Mouse (Mus musculus): ENCODE data around the gene Pla1a.

Pla1a gene

DNA sequence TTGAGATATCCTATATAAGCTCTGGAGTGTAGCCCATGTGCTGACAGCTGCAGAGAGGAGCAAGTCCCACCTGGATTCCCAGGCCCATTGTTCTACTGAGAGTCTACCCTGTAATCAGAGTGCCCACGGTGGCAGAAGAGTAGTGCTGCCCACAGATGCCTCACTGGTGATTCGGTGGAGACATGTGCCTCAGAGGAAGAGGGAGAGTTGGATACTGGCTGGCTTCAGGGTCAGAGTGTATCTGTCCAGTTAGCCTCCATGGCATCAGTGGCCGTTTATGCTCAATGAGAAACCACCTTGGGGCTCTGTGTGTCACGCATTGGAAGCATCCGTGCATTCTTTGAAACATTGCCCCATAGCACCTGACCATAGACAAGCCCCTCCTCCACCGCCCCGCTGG, 69.3 kb downstream of the Pla1a start:
- DNase-seq: no peak

DNA sequence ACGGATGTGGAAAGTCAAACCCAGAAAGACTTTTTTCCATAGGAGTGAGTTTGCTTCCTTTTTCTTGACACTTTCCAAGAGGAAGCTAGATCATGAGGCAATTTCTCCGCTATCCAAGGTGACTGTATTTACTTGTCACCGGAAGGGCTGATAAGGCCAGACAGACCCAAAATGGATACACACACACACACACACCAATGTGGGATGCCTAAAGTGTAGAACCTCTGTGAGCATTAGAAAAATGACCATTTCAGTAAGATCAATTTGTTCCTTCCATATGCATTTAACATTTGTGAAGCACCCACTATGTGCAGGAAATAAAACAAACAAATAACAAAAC, 69.7 kb downstream of the Pla1a start:
- DNase-seq: no peak

DNA sequence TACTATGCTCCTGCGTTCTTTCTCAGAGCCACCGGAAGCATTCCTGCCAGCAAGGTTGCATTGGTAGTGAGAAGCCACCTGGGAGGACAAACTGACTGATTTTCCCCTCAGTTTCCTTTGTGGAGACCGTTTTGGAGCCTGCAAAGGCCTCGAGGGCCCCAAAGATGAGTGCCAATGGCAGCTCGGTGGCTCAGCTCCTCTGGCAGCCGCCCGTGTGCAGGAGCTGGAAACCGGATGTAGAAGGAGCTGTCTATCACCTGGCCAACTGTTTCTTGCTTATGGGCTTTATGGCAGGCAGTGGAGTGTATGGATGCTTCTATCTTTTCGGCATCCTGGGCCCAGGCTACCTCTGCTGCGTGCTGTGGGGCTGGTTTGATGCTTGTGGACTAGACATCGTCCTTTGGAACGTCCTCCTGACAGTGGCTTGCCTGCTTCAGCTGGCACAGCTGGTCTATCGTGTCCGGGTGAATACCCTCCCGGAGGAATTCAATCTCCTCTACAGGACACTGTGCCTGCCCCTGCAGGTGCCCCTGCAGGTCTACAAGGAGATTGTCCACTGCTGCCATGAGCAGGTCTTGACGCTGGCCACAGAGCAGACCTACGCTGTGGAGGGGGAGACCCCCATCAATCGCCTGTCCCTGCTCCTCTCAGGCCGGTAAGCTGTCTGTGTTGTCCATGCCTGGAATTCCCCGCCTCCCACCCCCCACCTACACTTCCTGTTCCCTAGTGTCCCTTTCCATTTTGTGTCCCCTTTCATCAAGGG, 70.3 kb downstream of the Pla1a start:
- DNase-seq: no peak

DNA sequence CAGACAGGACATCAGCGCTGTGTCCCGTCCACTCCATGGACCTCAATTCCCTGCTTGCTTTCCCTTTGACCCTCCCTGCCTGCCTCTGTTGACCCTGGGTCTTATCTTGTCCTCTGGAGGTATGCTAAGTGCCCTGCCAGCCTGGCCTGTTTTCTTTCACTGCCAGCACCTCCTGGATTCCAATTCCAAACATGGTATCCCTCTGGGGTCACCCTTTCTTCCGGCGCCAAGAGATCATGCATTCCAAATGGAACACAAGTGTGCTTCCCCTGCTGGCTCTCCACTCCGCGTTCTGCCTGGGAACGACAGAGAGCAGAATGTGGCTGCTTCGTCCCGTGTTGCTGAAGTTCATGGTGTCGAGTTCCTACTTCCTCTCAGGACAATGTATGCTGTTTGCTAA, 71.0 kb downstream of the Pla1a start, which contains the start of gene Popdc2:
Gene Popdc2, plus strand, starts transcription at position 277 of the 400 bp plus-strand sequence.
- no peak for DNase-seq

DNA sequence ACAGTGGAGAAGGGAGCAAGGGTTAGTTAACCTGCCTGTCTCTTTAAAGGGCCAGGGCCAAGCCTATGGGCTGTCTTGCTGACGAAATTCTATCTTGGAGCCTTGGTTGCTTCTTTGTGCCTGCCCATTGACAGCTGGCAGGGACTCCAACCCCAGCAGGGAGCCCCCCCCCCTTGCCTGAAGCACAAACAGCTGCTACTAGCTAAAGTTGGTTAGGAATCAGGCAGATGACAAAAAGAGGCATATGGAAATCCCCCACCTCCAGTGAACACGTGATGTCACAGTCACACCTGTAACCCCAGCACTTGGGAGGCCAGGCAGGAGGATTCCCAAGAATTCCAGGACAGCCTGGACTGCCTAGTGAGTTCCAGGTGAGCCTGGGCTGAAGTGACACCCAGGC, 72.6 kb downstream of the Pla1a start:
- no peak for DNase-seq

DNA sequence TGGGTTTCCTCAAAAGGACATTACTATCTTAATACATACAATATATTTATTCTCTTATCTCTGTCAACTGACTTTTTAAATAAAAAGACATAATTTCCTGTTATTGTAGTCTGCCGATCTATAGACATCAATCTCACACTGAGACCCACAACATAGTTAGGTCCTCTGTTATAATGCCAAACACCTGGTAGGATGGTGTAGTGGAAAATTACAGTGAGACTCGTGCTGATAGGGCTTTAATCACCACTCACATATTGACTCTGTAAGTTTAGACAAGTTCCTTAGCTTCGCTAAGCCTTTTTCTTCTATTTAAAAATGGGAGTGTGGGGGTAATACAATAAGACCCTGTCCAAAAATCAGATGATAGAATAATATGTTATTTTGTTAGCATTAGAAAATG, 73.1 kb downstream of the Pla1a start:
- DNase-seq: no peak

DNA sequence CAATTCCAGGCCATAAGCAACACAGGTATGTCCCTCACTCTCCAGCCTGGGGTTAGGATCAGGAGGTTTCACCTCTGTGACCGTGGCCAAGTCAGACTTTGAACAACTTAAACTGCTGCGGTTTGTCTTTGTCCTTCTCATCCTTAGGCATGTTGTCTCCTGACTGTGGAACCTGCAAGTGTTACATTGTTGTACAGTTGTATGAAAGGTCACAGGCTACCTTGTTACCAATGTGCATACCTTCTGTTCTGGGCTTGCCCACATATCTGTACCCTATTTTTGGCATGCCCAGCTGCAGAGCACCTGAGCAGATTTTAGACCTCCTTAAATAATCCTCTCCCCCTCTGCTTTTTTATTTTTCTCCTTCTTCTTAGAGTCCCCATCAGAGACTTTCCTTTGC, 73.7 kb downstream of the Pla1a start:
- no peak for DNase-seq

DNA sequence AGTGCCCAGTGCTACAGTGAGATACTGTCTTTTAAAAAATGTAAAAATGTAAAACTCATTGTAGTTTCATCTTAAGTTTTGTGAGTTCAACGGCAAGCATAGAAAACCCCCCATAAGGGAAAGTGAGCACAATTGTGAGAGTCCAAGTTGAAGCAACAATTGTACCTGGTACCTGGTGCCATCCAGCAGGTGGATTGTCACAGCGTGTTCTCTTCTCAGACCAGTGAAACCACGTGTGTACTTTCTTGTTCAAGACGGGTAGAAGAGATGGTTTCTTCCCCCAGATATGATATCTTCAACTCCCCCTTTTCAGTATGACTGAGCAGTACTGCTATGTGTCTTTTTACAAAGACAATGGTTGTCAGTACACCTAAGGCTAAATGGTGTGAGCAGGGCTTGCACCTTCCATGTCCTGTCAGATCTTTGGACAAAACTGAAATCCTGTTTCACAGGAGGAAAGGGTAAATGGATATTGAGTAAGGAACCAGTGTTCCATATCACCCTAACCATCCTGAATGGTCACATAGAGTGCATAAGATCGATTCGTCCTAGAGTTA, 74.6 kb downstream of the Pla1a start:
- DNase-seq: no peak

DNA sequence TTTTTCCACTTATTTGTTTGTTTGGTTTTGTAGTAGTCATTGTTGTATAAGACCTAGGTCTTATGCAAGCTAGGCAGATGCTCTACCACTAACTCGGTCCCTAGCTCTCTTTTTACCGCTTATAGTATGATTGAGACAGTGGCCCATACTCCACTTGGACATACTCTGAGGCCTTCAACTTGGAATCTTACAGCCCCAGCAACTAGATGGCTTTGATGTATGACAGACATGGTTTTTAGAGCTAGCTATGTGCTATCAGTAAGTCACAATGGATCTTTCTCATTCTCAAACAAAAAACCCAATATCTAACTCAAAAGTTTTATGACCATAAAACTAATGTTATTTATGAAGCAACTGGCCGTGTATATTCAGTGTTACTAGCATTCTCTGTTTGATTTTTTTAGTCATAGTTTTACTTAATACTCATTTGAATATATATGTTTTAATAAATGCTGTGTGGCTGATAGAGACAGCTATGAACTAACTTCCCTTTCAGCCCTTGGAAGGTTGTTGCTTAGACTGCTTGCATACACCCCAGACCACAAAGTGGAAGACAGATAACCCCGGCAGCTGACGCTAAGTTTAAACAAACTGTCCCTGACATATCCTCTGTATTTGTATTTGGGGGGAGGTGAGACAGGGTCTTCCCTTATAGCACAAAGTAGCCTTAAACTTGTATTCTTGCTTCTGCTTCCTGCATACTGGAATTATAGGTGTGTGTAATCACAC, 78.6 kb downstream of the Pla1a start:
- no peak for DNase-seq

DNA sequence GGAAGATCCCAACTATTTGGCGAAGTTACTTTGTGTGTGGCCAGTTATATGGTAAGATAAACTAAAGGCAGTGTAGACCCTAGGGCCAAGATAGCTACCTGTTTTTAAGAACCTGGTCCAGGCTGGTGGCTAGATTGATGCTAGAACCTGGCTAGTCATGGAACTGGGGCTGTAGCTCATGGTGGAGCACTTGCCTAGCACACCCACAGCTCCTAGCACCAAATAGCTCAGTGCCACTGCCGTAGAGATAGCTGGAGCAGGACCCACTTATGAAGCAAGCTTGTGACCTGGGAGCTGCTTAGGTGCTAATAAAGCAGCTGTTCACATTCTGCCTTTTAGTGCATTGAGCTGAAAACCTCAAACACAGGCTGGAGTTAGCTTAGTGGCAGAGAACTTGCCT, 79.3 kb downstream of the Pla1a start:
- no peak for DNase-seq

DNA sequence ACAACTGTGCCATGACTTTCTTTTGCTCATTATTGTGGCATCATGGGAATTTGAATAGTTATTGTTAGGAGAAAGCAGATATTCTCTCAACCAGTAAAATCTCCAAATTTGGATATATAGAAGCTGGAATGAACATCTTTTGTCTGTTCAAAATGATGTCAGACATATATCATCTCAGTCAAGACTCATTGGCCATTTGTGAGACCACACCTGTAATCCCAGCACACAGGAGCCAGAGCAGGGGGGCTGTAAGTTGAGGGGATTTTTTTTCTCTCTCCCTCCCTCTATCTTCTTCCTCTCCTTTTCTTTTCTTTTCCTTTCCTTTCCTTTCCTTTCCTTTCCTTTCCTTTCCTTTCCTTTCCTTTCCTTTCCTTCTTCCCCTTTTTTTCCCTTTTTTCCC, 80.1 kb downstream of the Pla1a start:
- DNase-seq: no peak

DNA sequence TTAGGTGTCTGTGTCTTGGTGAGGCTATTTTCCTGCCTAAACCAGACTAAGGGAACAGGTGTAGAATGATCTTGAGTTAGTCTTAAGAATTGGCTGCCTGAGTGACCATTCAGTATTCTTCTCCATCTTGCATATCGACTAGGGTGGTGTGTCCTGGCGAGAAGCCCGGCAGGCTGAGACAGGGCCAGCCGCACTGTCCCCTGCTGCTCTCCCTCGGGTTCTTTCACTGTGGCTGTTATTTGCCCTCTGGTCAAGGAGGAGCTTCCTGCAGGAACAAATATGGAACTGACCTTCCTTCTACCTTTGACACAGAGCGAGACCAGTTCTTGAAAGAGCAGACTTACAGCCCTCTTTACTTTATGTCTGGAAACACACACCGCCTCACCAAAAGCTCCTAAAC, 80.9 kb downstream of the Pla1a start:
- no peak for DNase-seq

DNA sequence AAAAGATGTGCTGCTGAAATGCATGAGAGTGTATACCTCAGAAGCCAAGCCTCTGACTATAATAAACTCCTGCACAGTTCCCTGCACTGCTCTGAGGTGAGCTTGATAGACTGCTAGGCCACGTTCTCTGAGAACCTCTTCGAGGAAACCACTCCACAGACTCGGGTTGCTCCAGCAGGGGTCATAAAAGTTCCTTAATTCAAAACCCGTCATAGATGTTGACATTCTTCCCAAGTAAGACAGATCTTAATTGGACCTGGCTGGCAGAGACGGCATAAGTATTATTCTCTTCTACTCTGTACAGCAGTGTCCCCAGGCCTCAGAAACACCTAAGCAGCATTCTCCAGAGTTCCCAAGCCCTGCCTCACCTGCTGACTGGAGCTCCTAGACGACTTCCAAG, 82.0 kb downstream of the Pla1a start:
- no peak for DNase-seq

DNA sequence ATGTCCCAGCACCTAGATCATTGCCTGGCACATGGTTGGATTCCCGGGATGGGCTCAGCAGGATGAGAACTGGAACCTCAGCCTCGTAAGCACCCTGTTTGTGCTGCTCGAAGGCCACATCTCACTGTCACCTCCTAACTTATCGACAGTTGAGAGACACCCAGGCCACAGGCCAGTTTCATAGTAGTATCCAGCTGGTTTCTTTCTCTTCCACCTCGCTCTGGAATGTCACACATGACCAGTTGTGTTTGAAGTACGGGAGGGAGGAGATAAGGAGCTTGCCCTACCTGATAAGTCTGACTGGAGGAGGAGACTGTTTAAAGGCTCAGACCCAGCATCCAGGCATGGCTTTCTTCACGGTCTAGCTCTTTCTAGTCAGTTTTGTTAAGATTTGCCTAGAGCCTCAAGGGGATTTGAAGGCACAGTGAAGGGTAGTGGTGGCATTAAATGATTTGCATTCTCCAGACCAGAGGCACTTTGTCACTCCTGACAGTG, 82.5 kb downstream of the Pla1a start:
- no peak for DNase-seq

DNA sequence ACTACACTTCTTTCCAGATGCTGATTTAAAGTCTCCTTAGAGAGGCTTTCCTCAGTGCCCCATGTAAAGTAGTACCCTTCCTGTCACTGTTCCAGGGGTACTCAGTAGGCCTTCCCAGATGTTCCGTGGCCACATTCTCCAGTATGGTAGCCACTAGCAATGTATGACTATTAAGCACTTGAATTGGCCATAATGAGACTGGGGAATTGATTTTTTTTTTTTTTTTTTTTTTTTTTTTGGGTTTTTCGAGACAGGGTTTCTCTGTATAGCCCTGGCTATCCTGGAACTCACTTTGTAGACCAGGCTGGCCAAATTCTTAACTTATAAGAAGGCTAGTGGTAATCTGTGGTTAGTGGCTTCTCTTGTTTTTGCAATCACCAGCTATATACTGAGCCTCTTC, 83.1 kb downstream of the Pla1a start:
- DNase-seq: no peak

DNA sequence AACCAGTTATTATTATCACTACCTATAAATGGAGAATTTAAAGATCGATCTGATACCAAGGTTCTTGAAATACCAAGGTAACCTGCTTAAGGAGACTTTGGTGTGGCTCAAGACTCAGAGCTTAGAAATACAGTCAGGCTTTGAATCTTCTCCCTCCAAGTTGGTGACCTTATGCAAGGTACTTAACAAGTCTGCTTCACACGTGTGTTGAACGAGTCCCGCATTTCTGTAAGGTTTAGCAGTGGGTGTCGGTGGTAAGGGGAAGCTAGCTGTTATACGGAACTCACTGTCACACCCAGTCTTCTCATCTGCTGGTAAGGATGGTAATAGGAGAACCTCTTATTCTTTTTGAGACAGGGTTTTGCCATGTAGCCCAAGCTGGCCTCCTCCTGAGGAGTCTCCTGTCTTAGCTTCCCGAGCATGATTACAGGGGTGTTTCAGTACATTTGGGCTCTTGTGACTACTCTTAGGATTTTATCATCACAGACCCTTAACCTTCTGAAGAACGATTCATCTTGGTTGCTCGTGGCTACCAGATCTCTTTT, 84.7 kb downstream of the Pla1a start:
- no peak for DNase-seq

DNA sequence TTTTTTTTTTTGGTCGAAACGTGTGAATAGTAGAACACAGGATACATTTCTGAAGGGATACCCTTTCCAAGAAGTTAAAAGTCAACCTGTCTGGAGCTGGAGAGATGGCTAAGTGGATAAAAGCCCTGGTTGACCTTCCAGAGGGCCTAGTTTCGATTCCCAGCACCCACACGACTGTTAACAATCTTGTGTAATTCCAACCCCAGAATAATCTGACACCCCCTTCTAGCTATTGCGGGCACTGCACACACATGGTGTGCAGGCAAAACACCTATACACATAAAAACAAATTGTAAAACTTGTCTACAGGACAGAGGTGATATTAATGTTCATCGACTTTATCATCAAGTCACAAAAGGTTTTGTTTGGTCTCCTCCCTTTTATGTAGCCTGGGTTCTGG, 85.4 kb downstream of the Pla1a start:
- no peak for DNase-seq

DNA sequence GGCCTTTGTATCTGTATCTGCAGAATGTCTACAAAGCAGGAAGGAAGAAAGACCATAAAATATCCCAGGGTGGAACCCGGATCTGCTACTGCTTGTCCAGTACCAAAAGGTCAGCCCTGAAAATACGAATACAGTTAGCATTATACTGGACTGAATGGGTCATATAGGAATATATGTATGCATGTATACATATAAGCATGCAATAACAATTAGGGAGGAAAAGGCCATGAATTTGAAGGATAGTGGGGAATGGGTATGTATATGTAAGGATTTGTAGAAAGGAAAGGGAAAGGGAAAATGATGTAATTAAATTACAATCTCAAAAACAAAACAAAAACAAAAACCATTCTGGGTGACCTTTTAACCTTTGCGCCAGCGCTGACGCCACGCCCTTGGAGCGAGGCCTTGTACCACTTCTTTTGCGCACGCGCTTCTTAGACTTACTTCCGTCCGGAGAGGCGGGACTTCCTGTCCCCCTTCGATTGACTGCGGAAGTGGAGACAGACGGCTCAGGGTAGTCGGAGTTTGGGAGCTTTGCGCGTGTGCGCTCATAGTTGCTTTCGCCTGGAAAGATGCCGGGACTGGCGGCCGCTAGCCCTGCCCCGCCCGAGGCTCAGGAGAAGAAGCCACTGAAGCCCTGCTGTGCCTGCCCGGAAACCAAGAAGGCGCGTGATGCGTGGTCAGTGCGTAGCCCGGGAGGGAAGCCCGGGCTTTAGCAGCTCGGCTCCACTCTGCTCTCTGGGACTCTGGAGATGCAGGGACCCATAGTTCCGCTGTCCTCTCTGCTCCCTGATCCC, 86.2 kb downstream of the Pla1a start, which contains the start of the genes Cox17 and Gm21987:
Gene Cox17, plus strand, starts transcription at position 463 of the 797 bp plus-strand sequence.
Gene Gm21987, plus strand, starts transcription at position 512 of the 797 bp plus-strand sequence.
- peak; percentile 96 for DNase-seq
